Mouse (Mus musculus) thymus, adult 2 months (tissue): ENCODE measurements around the gene Rpl36al.

Experiments
- CTCF ChIP-seq: fragments of 200-500 bp; IDR thresholded peaks from 2 replicates; pipeline ENCODE4 v1.5.1; 2012; ENCODE audit warnings: mild to moderate bottlenecking, control low read depth, low read length, moderate library complexity, borderline replicate concordance; ENCODE audit not compliant: control insufficient read depth, poor library complexity, insufficient read depth; ENCODE audit errors: extremely low read depth
- POLR2A ChIP-seq: fragments of 200-500 bp; IDR thresholded peaks from 2 replicates; pipeline ENCODE4 v1.6.1; 2012; ENCODE audit warnings: mild to moderate bottlenecking, low read length, control low read depth, moderate library complexity; ENCODE audit not compliant: control insufficient read depth, poor library complexity, insufficient read depth; ENCODE audit errors: extremely low read depth

DNA sequence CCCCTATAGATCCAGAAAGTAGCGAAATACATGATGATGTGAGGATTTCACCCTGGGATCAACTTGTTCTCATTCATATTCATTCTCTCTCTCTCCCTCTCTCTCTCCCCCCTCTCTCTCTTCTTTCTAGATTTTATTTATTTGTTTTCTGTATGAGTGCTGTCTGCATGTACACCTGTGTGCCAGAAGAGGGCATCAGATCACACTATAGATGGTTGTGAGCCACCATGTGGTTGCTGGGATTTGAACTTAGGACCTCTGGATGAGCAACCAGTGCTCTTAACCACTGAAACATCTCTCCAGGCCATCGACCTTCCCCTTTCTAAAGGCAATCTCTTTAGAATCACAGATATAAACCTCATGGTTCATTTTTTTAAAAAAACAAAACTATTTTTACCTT, 24.6 kb upstream of the Rpl36al start:
- no peak for TF ChIP-seq POLR2A
- no peak for TF ChIP-seq CTCF
